In the genomic region with DNA sequence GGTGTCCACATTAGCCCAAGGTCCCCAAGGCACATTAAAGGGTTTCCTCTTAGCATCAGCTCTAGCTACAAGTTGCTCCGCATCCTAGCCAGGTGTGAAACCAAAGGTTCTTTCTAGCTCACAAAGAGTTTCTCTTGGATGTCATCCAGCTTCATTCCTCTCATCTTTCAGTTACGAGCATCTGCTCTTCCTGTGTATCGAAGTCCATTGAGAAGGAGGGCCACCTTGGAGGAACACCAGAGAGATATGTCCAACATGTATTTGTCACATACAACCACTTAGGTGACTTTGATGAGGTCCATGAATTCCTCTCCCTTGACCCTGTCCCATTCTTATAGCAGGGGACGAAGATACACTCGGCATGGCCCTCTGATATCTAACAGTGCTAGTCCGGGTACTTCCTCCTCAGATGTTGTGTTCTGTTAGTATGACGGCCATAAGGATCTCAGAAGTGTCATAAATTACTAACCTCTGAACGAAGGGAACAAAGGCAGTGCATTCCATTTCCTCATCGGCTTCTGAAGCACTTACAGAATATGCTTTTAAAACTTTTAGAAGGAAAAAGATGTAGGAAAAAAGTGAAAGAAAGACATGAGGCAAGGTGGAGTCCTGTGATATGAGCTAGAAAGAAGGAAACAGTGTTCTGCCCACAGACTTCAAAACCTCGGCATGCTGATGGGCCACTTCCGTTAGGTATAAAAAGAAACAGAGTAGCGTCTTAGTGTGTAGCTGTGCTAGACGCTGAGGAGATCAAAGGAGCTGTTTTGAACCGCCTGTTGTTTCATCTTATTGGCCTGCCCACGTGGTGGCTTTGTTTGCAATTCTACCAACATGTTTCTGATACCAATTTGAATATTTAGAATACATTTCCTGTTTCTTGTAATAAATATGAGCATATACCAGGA, we compare ENCODE assay signal across 11 mouse cellular contexts.
DNase-seq lines count a peak whose midpoint lies in the region; ATAC-seq and TF ChIP-seq lines count a peak whose summit lies in the region.
"Had no signal": no experiment of that assay in that cellular context is flagged by ENCODE, and none has a peak within 500 bp of the region (broad histone marks: within the 10 kb centered on the region; RNA-seq: fewer than 3 reads in every experiment).

No protein-coding gene starts in this region.

- no peaks in the 10 kb centered on the region for H3K27me3 ChIP-seq in heart, embryonic 15.5 days
- no peaks in the 10 kb centered on the region for H3K27me3 ChIP-seq in liver, embryonic 15.5 days
- no peaks in the 10 kb centered on the region for H3K27me3 ChIP-seq in spleen, adult 2 months (ENCODE audit: control insufficient read depth, insufficient read depth, low read length)
- H3K27me3 ChIP-seq in forebrain, embryonic 16.5 days (replicated peaks; ENCODE audit: control insufficient read depth, insufficient read depth, low read length) = no peaks in the 10 kb centered on the region

- no peaks in the 10 kb centered on the region for H3K9me3 ChIP-seq in heart, embryonic 15.5 days (replicated peaks)
- no peaks in the 10 kb centered on the region for H3K9me3 ChIP-seq in liver, embryonic 15.5 days (replicated peaks)
- H3K9me3 ChIP-seq in forebrain, embryonic 16.5 days (ENCODE audit: control insufficient read depth, low read length) = no peaks in the 10 kb centered on the region

- no peak overlapping the region for H3K9ac ChIP-seq in heart, embryonic 15.5 days
- no peak overlapping the region for H3K9ac ChIP-seq in liver, embryonic 15.5 days
- H3K9ac ChIP-seq in forebrain, embryonic 16.5 days (replicated peaks; ENCODE audit: low read depth, low read length) = no peak overlapping the region

- no peak for DNase-seq in heart, adult 18-20 months
- DNase-seq in T-cell, adult 2 months (ENCODE audit: low spot score) = peak; percentile 91
- peak; percentile 63 to 77 for DNase-seq in spleen, adult 2 months (ENCODE audit: low read depth in 1 of 2, low spot score in 2 of 2)
- DNase-seq in frontal cortex, postnatal 25 days (ENCODE audit: low spot score in 2 of 2) = no peak
- no peak for DNase-seq in cerebellum, postnatal 14 days
- DNase-seq: adrenal gland, postnatal 25 days; layer of hippocampus, adult 9-11 months; right cerebral cortex, postnatal 14 days had no signal

- peak overlapping the region; percentile 51 for H3K27ac ChIP-seq in heart, embryonic 15.5 days
- H3K27ac ChIP-seq in liver, embryonic 15.5 days (replicated peaks) = no peak overlapping the region
- H3K27ac ChIP-seq in spleen, adult 2 months (ENCODE audit: insufficient read depth, low read length) = peak overlapping the region; percentile 91
- H3K27ac ChIP-seq in forebrain, embryonic 16.5 days (ENCODE audit: low read length) = no peak overlapping the region

- H3K4me1 ChIP-seq in heart, embryonic 15.5 days (replicated peaks) = peaks cover 25% of the 10 kb centered on the region
- H3K4me1 ChIP-seq in liver, embryonic 15.5 days (replicated peaks) = peaks cover 8% of the 10 kb centered on the region
- peaks cover 24% of the 10 kb centered on the region for H3K4me1 ChIP-seq in spleen, adult 2 months (ENCODE audit: control insufficient read depth, insufficient read depth, insufficient read length)
- peaks cover 9% of the 10 kb centered on the region for H3K4me1 ChIP-seq in forebrain, embryonic 16.5 days (replicated peaks; ENCODE audit: control insufficient read depth, insufficient read depth, low read length)

- no peaks in the 10 kb centered on the region; the same call in 1 of the 2 replicates for H3K36me3 ChIP-seq in heart, embryonic 15.5 days
- no peaks in the 10 kb centered on the region for H3K36me3 ChIP-seq in liver, embryonic 15.5 days (replicated peaks)
- no peaks in the 10 kb centered on the region for H3K36me3 ChIP-seq in spleen, adult 2 months (ENCODE audit: control insufficient read depth, insufficient read depth, low read length)
- no peaks in the 10 kb centered on the region for H3K36me3 ChIP-seq in forebrain, embryonic 16.5 days (ENCODE audit: control insufficient read depth, insufficient read depth)

- peak; percentile 65 for TF ChIP-seq POLR2A in spleen, adult 2 months (IDR thresholded peaks at IDR 0.05; ENCODE audit: low read depth, low read length)

- H3K4me3 ChIP-seq in heart, embryonic 15.5 days = no peak overlapping the region
- H3K4me3 ChIP-seq in liver, embryonic 15.5 days (replicated peaks) = no peak overlapping the region
- H3K4me3 ChIP-seq in spleen, adult 2 months (ENCODE audit: extremely low read depth, insufficient read depth, insufficient read length) = peak overlapping the region; percentile 41
- H3K4me3 ChIP-seq in forebrain, embryonic 16.5 days (replicated peaks; ENCODE audit: low read length) = no peak overlapping the region

- ATAC-seq in heart, embryonic 15.5 days (replicated peaks; ENCODE audit: insufficient number of reproducible peaks, insufficient read depth, low FRiP score, low read depth) = no peak
- ATAC-seq in liver, embryonic 15.5 days (ENCODE audit: insufficient read depth) = no peak
- ATAC-seq in forebrain, embryonic 16.5 days = no peak

- 59% methylated on average over 15 of the region's 15 CpGs for WGBS in heart, embryonic 15.5 days
- WGBS in liver, embryonic 15.5 days (ENCODE audit: insufficient replicate concordance) = 23% methylated on average over 15 of the region's 15 CpGs
- 9% methylated on average over 15 of the region's 15 CpGs for WGBS in spleen, adult 2 months
- 73% methylated on average over 15 of the region's 15 CpGs for WGBS in forebrain, embryonic 16.5 days

- TF ChIP-seq CTCF in spleen, adult 2 months (IDR thresholded peaks at IDR 0.05; ENCODE audit: extremely low read depth, insufficient read depth, insufficient read length, insufficient replicate concordance) = no peak

- H3K4me2 ChIP-seq in heart, embryonic 15.5 days = peak overlapping the region; percentile 9; the same call in 1 of the 2 replicates
- peak overlapping the region; percentile 32; the same call in 1 of the 2 replicates for H3K4me2 ChIP-seq in liver, embryonic 15.5 days
- H3K4me2 ChIP-seq in forebrain, embryonic 16.5 days (ENCODE audit: low read length) = no peak overlapping the region

Comparison
In these comparisons a context has a peak if more than half of its experiments do, and no peak if none do; other contexts are left out.
1. H3K27ac ChIP-seq: peak in heart, embryonic 15.5 days (single experiment) and spleen, adult 2 months (single experiment); none in liver, embryonic 15.5 days (single experiment) and forebrain, embryonic 16.5 days (single experiment).
2. DNase-seq: peak in T-cell, adult 2 months (single experiment) and spleen, adult 2 months (2 of 2); none in heart, adult 18-20 months (0 of 2), frontal cortex, postnatal 25 days (0 of 2) and cerebellum, postnatal 14 days (0 of 2).